Mouse (Mus musculus) frontal cortex, postnatal 36 days (tissue): Measurements from ENCODE around the gene Alk.

Experiments
- DNase-seq, 2 experiments: peaks; one replicate each; pipeline ENCODE4 v3.0.0; 2022; ENCODE audit warnings: low spot score in 2 of 2

The Alk gene

GRCm38 (mm10) chr17:72265171-72266022 is 339.0 kb downstream of the Alk start:
- no peak for DNase-seq

GRCm38 (mm10) chr17:72253411-72253810 is 351.0 kb downstream of the Alk start:
- DNase-seq, result no peak

- no peak for DNase-seq
Observed at GRCm38 (mm10) chr17:72251554-72251953, 352.9 kb downstream of the Alk start.

GRCm38 (mm10) chr17:72250482-72251405 is 353.7 kb downstream of the Alk start:
- no peak for DNase-seq

- DNase-seq, result peak; percentile 15 to 51
Observed at GRCm38 (mm10) chr17:72242036-72242435, 362.4 kb downstream of the Alk start.

GRCm38 (mm10) chr17:72237315-72237714 is 367.1 kb downstream of the Alk start:
- no peak for DNase-seq

GRCm38 (mm10) chr17:72230891-72231290 is 373.5 kb downstream of the Alk start:
- no peak for DNase-seq

- no peak for DNase-seq
Observed at GRCm38 (mm10) chr17:72218816-72219215, 385.6 kb downstream of the Alk start.

- no peak for DNase-seq
Observed at GRCm38 (mm10) chr17:72197576-72197975, 406.9 kb downstream of the Alk start.

- no peak for DNase-seq
Observed at GRCm38 (mm10) chr17:72194976-72195650, 409.3 kb downstream of the Alk start.

- no peak for DNase-seq
Observed at GRCm38 (mm10) chr17:72190536-72190935, 413.9 kb downstream of the Alk start.

- no peak for DNase-seq
Observed at GRCm38 (mm10) chr17:72187026-72187425, 417.4 kb downstream of the Alk start.

- no peak for DNase-seq
Observed at GRCm38 (mm10) chr17:72182414-72182813, 422.0 kb downstream of the Alk start.

- no peak for DNase-seq
Observed at GRCm38 (mm10) chr17:72180200-72180599, 424.2 kb downstream of the Alk start.

GRCm38 (mm10) chr17:72179722-72180140 is 424.7 kb downstream of the Alk start:
- DNase-seq, result no peak

GRCm38 (mm10) chr17:72173778-72174177 is 430.6 kb downstream of the Alk start:
- peak in 1 of 2 experiments; percentile 13 for DNase-seq

- no peak for DNase-seq
Observed at GRCm38 (mm10) chr17:72168152-72168551, 436.3 kb downstream of the Alk start.

- no peak for DNase-seq
Observed at GRCm38 (mm10) chr17:72158857-72159385, 445.5 kb downstream of the Alk start.

GRCm38 (mm10) chr17:72157830-72158629 is 446.4 kb downstream of the Alk start:
- DNase-seq, result no peak

- no peak for DNase-seq
Observed at GRCm38 (mm10) chr17:72153038-72153437, 451.4 kb downstream of the Alk start.
